Mouse (Mus musculus) ovary, adult 10 weeks (tissue): Measurements from ENCODE around the gene Atg4c. TPM values are rescaled to one million over a fixed set of nuclear protein-coding genes. Genes with fewer than 3 reads are reported as not detected.

ENCODE experiments used
- polyA plus RNA-seq: library from polyadenylated mRNA; stranded (reverse); fragments of 350-450 nt; fragmentation: Illumina TruSeq; extraction: RNeasy Lipid Tissue Mini Kit (QIAGEN cat#74804); gene quantifications from one replicate; pipeline ENCODE4 v1.2.3, GENCODE M21; 2014

The Atg4c gene
- polyA plus RNA-seq: 41.9 TPM

DNA sequence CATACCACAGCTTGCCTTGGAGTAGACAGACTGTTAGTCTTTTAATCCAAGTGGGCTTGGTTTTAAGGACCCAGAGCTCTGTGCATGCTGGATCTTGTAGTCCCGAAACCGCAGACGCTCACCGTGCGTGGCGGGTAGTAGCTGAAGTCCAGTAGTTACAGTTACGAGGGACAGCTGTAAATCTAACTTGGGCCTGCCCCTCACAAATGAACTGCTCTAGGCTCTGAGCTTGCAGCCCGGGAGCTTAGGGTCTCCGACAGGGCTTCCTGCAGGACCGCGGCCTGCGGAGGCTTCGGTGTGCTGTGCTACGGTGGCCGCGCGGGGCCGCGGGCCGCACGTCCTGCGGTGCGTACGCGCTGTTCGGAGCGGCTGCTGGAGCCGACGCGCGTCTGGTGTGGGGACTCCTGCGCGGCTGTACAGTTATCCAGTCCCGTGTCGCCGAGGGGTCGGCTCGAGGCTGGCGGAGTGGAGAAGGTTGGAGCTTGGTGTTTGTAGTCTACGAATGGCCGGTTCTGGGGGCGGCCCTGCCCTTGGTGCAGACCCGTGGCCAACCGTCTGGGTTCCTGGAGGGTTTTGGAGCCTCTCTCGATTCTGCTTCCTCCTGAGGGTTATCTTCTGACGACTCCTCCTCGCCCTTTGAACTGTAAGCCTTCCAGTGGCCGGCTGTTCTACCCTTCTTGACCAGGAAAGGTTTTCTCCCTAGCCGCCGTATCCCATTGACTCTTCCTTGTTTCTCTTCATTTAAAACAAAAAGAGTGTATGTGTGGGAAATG, at the start of gene Atg4c:
Gene Atg4c, plus strand, starts transcription at position 125 of the 773 bp plus-strand sequence.

Other genes with a start within 250 kb of the Atg4c start
- gene Angptl3, start 163.0 kb upstream of the Atg4c start, polyA plus RNA-seq: 3.8 TPM
- gene Dock7, start 73.0 kb upstream of the Atg4c start, polyA plus RNA-seq: 238 TPM
- gene Gm12689, start 102.0 kb downstream of the Atg4c start, polyA plus RNA-seq: not detected